Mouse (Mus musculus) testis, postnatal 10 days (tissue): Measurements from ENCODE around the gene Olfr736.
A peak's percentile ranks its signal among the peaks of the same experiment; 100 is the strongest.

Experiments used
- DNase-seq: peaks from one replicate; pipeline ENCODE4 v3.0.0; 2021; ENCODE audit warnings: low spot score

Olfr736 gene

GRCm38 (mm10) chr14:50380863-50381262 lies at the start of gene Olfr736:
TSS of gene Olfr736 (plus strand) at chr14:50381163.
- no peak for DNase-seq

- DNase-seq = no peak
These were observed 32.2 kb upstream of the Olfr736 start, which contains the start of gene Olfr735 for GRCm38 (mm10) chr14:50348796-50349195. TSS of gene Olfr735 (minus strand) at chr14:50348872.

- DNase-seq = peak; percentile 70
These were observed 28.5 kb upstream of the Olfr736 start for GRCm38 (mm10) chr14:50352438-50352837.

- no peak for DNase-seq
These were observed 24.2 kb upstream of the Olfr736 start for GRCm38 (mm10) chr14:50356725-50357124.

- no peak for DNase-seq
These were observed 23.4 kb upstream of the Olfr736 start, which contains the start of gene Tlr11 for GRCm38 (mm10) chr14:50357593-50357992. TSS of gene Tlr11 (plus strand) at chr14:50357914.

- DNase-seq = no peak
These were observed 20.5 kb upstream of the Olfr736 start for GRCm38 (mm10) chr14:50360480-50360879.

- no peak for DNase-seq
These were observed 17.4 kb upstream of the Olfr736 start for GRCm38 (mm10) chr14:50363561-50363960.

GRCm38 (mm10) chr14:50407268-50407667 lies 26.3 kb downstream of the Olfr736 start, which contains the start of gene Olfr738:
TSS of gene Olfr738 (plus strand) at chr14:50407568.
- DNase-seq = no peak

GRCm38 (mm10) chr14:50418326-50418725 lies 37.4 kb downstream of the Olfr736 start, which contains the start of gene Olfr739:
TSS of gene Olfr739 (plus strand) at chr14:50418626.
- DNase-seq = no peak
